Mouse (Mus musculus) heart, adult 8-10 months (tissue): ENCODE data around the gene Ints6. TPM values are rescaled to one million over a fixed set of nuclear protein-coding genes. Genes with fewer than 3 reads are reported as not detected.
A peak's percentile ranks its signal among the peaks of the same experiment; 100 is the strongest.

Source experiments
- DNase-seq: peaks from one replicate; pipeline ENCODE4 v3.0.0; 2022; ENCODE audit warnings: low spot score
- total RNA-seq, 4 experiments: library from RNA; stranded (reverse); gene quantifications; 2 replicates each; pipeline ENCODE4 v1.2.4; 2022

Gene Ints6
- 10 to 100 TPM; 12.7 to 15.2 (median 13.9) TPM for total RNA-seq

- DNase-seq: peak; percentile 99
Measured at GRCm38 (mm10) chr14:62761036-62761881, at the start of gene Ints6. Ints6 (minus strand) TSS chr14:62761169.

DNA sequence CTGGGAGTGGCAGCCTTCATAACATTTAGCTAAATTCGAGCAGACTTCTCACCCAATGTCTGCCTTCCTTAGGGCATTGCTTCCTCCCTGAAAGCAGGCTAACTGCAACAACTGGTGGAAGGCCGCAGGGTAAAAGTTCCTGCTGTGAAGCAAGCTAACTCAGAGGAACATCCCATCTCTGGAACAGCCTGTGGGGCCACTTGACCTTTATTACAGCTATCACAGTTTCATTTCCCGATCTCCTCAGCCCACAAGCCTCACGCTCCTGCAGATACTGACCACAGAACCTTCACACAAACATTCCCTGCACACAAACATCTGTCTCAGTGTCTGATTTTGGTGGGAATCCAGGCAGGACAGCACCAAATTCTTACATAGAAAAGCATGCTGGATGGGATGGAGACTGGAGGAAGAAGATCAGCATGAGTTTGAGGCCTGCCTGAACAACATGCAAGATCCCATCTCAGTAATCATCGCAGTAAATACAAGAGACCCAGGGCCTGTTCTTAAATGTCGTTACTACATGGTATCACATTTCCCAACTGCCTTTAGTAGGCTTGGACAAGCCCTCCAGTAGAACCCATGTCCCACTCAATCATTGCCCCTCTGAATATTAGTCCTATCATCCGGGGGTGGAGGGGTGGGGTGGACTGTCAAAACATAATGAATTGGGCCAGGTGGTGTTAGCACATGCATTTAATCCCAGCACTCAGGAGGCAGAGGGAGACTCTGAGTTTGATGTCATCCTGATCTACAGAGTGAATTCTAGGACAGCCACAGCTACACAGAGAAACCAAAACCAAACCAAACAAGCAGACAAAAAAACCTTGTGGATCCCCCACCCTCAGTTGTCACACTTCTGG lies 47.9 kb upstream of the Ints6 start:
- DNase-seq: no peak

DNA sequence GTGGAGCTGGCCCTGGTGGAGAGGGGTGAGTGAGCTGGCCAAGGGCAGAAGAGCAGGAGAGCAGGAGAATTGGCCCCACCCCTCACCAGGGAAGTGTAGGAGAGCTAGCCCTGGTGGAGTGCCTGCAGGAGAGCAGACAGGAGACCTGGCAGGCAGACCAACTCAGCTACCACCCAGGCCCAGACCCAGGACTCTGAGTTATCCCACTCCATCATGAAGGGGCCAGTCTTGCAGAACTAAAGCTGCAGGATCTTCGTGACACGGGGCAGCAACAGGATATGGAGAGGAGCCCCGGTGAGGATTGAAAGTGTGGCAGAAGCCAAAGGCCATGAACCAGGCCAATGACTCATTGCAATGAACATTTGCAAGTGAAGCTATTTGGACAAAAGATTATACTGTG lies 46.0 kb upstream of the Ints6 start:
- no peak for DNase-seq

GRCm38 (mm10) chr14:62803204-62803603 lies 42.2 kb upstream of the Ints6 start:
- DNase-seq: no peak

- DNase-seq: no peak
Measured at GRCm38 (mm10) chr14:62800791-62801190, 39.8 kb upstream of the Ints6 start.

- no peak for DNase-seq
Measured at GRCm38 (mm10) chr14:62798608-62799101, 37.7 kb upstream of the Ints6 start.

GRCm38 (mm10) chr14:62795719-62796118 lies 34.8 kb upstream of the Ints6 start:
- no peak for DNase-seq

GRCm38 (mm10) chr14:62789282-62789681 lies 28.3 kb upstream of the Ints6 start:
- no peak for DNase-seq

- DNase-seq: no peak
Measured at GRCm38 (mm10) chr14:62782981-62783380, 22.0 kb upstream of the Ints6 start.

DNA sequence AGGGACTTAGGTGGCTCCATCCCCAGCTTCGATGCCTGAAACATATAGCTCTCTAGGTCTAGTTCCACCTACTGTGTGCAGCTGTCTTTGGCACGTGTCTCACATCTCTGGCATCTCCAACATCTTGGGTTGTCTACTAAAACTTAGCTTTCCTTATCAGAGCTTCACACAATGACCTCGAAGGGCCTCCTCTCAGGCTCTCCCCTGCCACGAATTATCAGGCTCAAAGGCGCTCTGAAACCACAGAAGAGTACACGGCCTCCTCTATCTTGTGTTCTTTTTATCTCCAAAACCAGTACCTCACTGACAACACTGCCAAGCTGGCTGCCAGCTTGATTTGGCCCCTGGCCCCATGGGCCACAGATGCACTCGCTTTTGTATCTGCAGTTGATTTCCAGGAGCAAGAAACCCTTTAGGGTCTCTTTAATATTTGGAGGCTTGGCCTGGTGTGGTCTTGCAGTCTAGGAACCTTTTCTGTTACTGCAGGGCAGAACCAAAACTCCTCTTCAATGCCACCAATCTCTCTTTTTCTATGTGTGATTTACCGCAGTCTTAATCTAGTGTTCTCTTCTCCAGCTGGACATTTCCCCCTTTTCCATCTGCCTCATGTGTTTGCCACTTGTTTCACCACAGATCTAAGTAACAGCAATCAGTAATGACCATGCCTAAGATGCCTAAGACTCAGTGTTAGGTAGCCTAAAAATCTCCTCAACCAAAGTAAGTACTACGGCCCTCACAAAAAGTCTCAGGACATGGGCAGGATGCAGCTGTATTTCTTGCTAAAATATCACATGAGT lies 19.7 kb upstream of the Ints6 start:
- no peak for DNase-seq

DNA sequence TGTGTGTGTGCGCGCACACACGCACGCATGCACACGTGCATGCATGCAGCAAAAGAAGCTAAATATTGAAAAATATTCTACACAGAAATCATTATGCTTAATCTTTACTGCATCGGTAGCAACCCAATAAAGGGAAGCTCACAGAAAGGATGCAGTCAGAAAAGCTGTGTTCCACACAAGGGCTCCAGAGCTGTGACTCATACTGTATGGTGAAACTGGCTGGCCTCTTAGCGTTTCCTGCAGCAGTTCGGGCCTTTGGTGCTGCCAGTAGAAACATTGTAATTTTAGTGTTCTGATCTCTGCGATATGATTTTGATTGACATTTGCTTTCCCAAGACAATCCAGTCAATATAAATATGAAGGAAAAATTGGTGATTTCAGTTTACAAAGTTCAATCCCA lies 17.1 kb upstream of the Ints6 start:
- no peak for DNase-seq

GRCm38 (mm10) chr14:62775034-62775433 lies 14.1 kb upstream of the Ints6 start:
- no peak for DNase-seq

GRCm38 (mm10) chr14:62774246-62774645 lies 13.3 kb upstream of the Ints6 start:
- DNase-seq: no peak

DNA sequence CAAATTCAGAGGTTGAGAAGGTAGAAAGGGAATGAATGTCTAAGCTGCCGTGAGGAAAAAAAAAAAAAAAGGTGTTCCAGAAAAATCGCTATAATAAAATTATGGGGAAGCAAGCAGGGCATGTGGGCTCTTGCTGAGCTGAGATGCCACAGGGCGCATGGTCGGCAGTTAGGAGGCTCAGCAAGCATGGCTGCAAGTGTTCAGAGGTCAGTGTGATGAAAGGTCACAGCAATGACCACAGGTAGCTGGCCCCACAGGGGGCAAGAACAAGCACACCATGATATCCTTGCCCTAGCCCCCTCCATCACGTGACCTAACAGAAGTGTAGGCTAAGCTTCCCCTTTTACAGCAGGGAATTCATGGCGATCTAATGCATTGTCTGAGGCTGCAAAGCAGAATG lies 12.8 kb upstream of the Ints6 start:
- DNase-seq: no peak

- DNase-seq: no peak
Measured at GRCm38 (mm10) chr14:62765398-62765797, 4.4 kb upstream of the Ints6 start.

DNA sequence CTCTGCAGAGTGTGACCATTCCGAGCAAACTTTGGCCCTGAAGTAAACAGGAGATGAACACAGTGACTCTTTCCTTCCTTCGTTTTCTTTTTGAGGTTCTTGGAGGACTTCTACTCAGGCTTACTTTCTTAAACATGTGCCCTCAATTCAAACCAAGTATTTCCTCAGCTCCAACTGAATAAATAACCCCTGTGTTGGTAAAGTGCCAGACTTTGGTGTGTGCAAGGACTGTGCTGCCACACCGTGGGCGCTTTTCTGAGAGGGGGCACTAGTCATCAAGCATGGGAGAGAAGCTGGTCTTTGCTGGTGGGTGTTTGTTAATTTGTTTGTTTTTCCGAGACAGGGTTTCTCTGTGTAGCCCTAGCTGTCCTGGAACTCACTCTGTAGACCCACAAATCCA lies 3.4 kb upstream of the Ints6 start:
- DNase-seq: no peak

DNA sequence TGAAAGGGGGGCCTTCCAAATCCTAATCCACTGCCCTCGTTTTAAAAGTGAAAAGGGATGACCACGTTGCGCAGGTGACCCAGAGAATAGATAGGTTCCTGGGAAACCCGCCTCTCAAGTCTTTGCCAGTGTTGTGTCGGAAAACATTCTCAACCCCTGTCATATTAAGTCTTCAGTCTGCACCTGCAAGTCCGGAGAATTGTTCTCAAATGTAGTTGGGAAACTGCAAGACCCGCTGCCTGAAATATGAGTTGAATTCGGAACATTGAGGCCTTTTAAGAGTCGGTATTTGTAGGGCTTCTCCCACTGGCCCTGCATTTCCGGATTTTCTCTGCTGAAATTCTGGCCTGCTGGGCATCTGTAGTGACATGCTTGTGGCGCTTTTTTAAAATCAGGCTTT lies 974 bp upstream of the Ints6 start:
- DNase-seq: no peak

DNA sequence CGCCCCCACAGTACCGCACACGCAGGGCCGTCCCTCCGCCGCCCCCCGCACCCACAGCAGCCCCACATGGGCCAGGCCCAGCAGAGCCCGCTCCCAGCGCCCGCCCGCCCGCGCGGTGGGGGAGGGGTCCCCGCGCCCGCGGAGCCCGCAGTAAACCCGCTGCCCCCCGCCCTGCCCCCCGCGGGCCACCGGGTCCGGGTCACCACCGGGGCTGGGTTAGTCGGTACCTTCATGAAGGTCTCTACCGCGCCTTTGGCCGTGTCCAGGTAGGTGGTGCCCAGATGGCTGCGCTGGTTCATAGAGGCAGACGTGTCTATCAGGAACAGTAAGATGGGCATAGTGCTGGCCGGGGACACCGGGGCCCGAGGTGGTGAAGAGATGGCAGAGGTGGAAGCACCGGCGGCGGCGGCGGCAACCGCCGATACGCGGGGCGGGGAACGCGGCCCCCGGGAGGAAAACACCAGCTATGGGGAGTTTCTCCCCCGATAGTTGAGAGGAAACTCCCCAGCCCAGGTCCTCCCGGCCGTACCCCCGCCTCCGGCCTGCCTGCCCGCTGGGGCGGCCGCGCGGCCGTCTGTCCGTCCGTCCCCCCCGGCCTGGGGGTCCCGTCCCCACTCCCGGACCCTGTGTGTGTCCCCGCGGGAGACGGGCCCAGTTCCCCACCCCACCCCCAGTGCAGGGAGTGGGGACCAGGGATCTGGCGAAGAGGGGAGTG lies 491 bp downstream of the Ints6 start:
- DNase-seq: peak; percentile 55

- peak; percentile 65 for DNase-seq
Measured at GRCm38 (mm10) chr14:62759771-62760320, 1.1 kb downstream of the Ints6 start.

GRCm38 (mm10) chr14:62758714-62759113 lies 2.3 kb downstream of the Ints6 start:
- no peak for DNase-seq
